Mouse (Mus musculus) erythroblast, embryonic 14.5 days (primary cell): ENCODE data around the gene Trappc10.

Source experiments
- GATA1 ChIP-seq: IDR thresholded peaks from 2 replicates; pipeline ENCODE4 v1.6.1; 2012; ENCODE audit warnings: low read length, inconsistent platforms, mixed read lengths
- TAL1 ChIP-seq: IDR thresholded peaks from 3 replicates; pipeline ENCODE4 v1.6.1; 2012; ENCODE audit warnings: low read length, inconsistent platforms, mixed read lengths

DNA sequence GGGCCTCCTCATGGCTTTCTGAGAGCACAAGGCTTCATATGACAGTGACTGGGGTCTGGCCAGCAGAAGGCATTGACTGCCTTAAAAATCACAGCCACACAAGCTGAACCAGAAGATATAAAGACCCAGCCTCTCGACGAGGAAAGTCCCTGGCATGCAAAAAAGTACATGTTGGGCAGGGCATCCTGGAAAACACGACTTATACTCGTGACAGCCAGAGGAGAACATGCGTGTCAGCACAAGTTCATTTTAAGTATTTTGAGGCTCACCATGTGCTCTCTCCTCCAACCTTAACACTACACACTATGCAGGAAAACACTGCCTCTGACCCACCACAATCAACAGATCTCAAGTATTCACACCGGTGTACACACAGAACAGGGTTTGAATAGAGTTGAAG lies 20.3 kb downstream of the Trappc10 start:
- TF ChIP-seq TAL1 (no peak), GATA1 (no peak)
